Mouse (Mus musculus) liver, adult 2 months (tissue): Measurements from ENCODE around the gene Zcchc10.
"Not testable (repeated sequence)": the region's sequence is repeated elsewhere in the genome, so short reads cannot be mapped to it uniquely, and the experiment has no call there.

Experiments used
- CTCF ChIP-seq: fragments of 200-500 bp; IDR thresholded peaks from 2 replicates; pipeline ENCODE4 v1.5.1; 2011; ENCODE audit warnings: low read depth, low read length, control low read depth
- POLR2A ChIP-seq: fragments of 200-500 bp; IDR thresholded peaks from 2 replicates; pipeline ENCODE4 v1.6.1; 2011; ENCODE audit warnings: low read length, control low read depth; ENCODE audit not compliant: insufficient read depth; ENCODE audit errors: extremely low read depth

DNA sequence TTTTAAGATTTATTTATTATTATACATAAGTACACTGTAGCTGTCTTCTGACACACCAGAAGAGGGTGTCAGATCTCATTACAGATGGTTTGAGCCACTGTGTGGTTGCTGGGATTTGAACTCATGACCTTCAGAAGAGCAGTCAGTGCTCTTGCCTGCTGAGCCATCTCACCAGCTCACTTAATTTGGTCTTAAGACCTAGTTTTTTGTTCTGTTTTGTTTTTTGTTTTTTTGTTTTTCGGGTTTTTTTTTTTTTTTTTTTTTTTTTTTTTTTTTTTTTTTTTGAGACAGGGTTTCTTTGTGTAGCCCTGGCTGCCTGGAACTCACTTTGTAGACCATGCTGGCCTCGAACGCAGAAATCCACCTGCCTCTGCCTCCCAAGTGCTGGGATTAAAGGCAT lies 5.9 kb upstream of the Zcchc10 start:
- not testable (repeated sequence) for TF ChIP-seq CTCF, POLR2A
